Mouse (Mus musculus): ENCODE results near the gene Nkx2-1. TPM values are rescaled to one million over a fixed set of nuclear protein-coding genes. Genes with fewer than 3 reads are reported as not detected.

Nkx2-1 gene
- not detected in 2 replicates for polyA plus RNA-seq (2015; fragmentation: Nextera tagmentation; extraction: Ambion mirVana)

- H3K4me2 ChIP-seq (ENCODE audit: low read depth, low read length): no peak within 1 kb of the TSS
- peaks cover 91% of the 10 kb centered on the region for H3K27me3 ChIP-seq (ENCODE audit: insufficient read depth, low read length)
- H3K27ac ChIP-seq (ENCODE audit: low read depth): no peak within 1 kb of the TSS
- 3% methylated on average over 11 of the region's 11 CpGs for WGBS (ENCODE audit: insufficient replicate concordance)
- H3K9me3 ChIP-seq (ENCODE audit: low read length): no peaks in the 10 kb centered on the region
- no peak within 1 kb of the TSS for H3K9ac ChIP-seq (replicated peaks)
- ATAC-seq (no peak), DNase-seq (no peak)
- peaks cover 5% of the 10 kb centered on the region; the same call in 1 of the 2 replicates for H3K4me1 ChIP-seq (ENCODE audit: insufficient read depth)
- H3K36me3 ChIP-seq (replicated peaks; ENCODE audit: insufficient read depth, low read length): no peaks in the 10 kb centered on the region
- TF ChIP-seq EP300 (IDR thresholded peaks at IDR 0.05; ENCODE audit: low read depth) (no peak), CTCF (IDR thresholded peaks at IDR 0.05; ENCODE audit: low read depth) (no peak)
- H3K4me3 ChIP-seq (ENCODE audit: low read depth, low read length): no peak within 1 kb of the TSS
Observed at GRCm38 (mm10) chr12:56536884-56537265, at the start of gene Nkx2-1. TSS of gene Nkx2-1 (minus strand) at chr12:56536908.

- H3K27ac ChIP-seq (ENCODE audit: low read depth): no peak overlapping the region
- H3K4me2 ChIP-seq (ENCODE audit: low read depth, low read length): no peak overlapping the region; the same call in 1 of the 2 replicates
- H3K36me3 ChIP-seq (replicated peaks; ENCODE audit: insufficient read depth, low read length): no peaks in the 10 kb centered on the region
- ATAC-seq: no peak
- peak; percentile 77 for DNase-seq
- peaks cover 49% of the 10 kb centered on the region for H3K27me3 ChIP-seq (ENCODE audit: insufficient read depth, low read length)
- no peak overlapping the region for H3K4me3 ChIP-seq (ENCODE audit: low read depth, low read length)
- TF ChIP-seq EP300 (IDR thresholded peaks at IDR 0.05; ENCODE audit: low read depth) (no peak), CTCF (IDR thresholded peaks at IDR 0.05; ENCODE audit: low read depth) (peak; percentile 79)
- no peaks in the 10 kb centered on the region for H3K9me3 ChIP-seq (ENCODE audit: low read length)
- no peak overlapping the region for H3K9ac ChIP-seq (replicated peaks)
- H3K4me1 ChIP-seq (ENCODE audit: insufficient read depth): no peaks in the 10 kb centered on the region
- WGBS (ENCODE audit: insufficient replicate concordance): 2% methylated on average over 14 of the region's 14 CpGs
Observed at GRCm38 (mm10) chr12:56541068-56541467, 4.4 kb upstream of the Nkx2-1 start.

- no peak overlapping the region; the same call in 1 of the 2 replicates for H3K4me2 ChIP-seq (ENCODE audit: low read depth, low read length)
- DNase-seq (no peak), ATAC-seq (no peak)
- no peak overlapping the region for H3K4me3 ChIP-seq (ENCODE audit: low read depth, low read length)
- TF ChIP-seq CTCF (IDR thresholded peaks at IDR 0.05; ENCODE audit: low read depth) (no peak), EP300 (IDR thresholded peaks at IDR 0.05; ENCODE audit: low read depth) (no peak)
- WGBS (ENCODE audit: insufficient replicate concordance): 6% methylated on average over 10 of the region's 10 CpGs
- H3K9me3 ChIP-seq (ENCODE audit: low read length): no peaks in the 10 kb centered on the region
- H3K27me3 ChIP-seq (ENCODE audit: insufficient read depth, low read length): peaks cover 54% of the 10 kb centered on the region
- no peaks in the 10 kb centered on the region for H3K4me1 ChIP-seq (ENCODE audit: insufficient read depth)
- H3K9ac ChIP-seq (replicated peaks): no peak overlapping the region
- no peak overlapping the region for H3K27ac ChIP-seq (ENCODE audit: low read depth)
- no peaks in the 10 kb centered on the region for H3K36me3 ChIP-seq (replicated peaks; ENCODE audit: insufficient read depth, low read length)
Observed at GRCm38 (mm10) chr12:56540591-56540990, 3.9 kb upstream of the Nkx2-1 start.

- no peak for DNase-seq
- Histone ChIP-seq H3K9ac (replicated peaks) (no peak overlapping the region), H3K36me3 (replicated peaks; ENCODE audit: insufficient read depth, low read length) (no peaks in the 10 kb centered on the region), H3K4me1 (ENCODE audit: insufficient read depth) (peaks cover 5% of the 10 kb centered on the region; the same call in 1 of the 2 replicates), H3K4me2 (ENCODE audit: low read depth, low read length) (no peak overlapping the region), H3K27ac (ENCODE audit: low read depth) (no peak overlapping the region), H3K27me3 (ENCODE audit: insufficient read depth, low read length) (peaks cover 74% of the 10 kb centered on the region), H3K9me3 (ENCODE audit: low read length) (no peaks in the 10 kb centered on the region), H3K4me3 (ENCODE audit: low read depth, low read length) (no peak overlapping the region)
- TF ChIP-seq CTCF (IDR thresholded peaks at IDR 0.05; ENCODE audit: low read depth) (no peak), EP300 (IDR thresholded peaks at IDR 0.05; ENCODE audit: low read depth) (no peak)
- ATAC-seq: no peak
- 3% methylated on average over 3 of the region's 3 CpGs for WGBS (ENCODE audit: insufficient replicate concordance)
Observed at GRCm38 (mm10) chr12:56538601-56539000, 1.9 kb upstream of the Nkx2-1 start.

- no peak overlapping the region for H3K27ac ChIP-seq (ENCODE audit: low read depth)
- H3K27me3 ChIP-seq (ENCODE audit: insufficient read depth, low read length): peaks cover 81% of the 10 kb centered on the region
- no peaks in the 10 kb centered on the region for H3K36me3 ChIP-seq (replicated peaks; ENCODE audit: insufficient read depth, low read length)
- H3K4me1 ChIP-seq (ENCODE audit: insufficient read depth): peaks cover 5% of the 10 kb centered on the region; the same call in 1 of the 2 replicates
- ATAC-seq (no peak), DNase-seq (no peak)
- TF ChIP-seq CTCF (IDR thresholded peaks at IDR 0.05; ENCODE audit: low read depth) (no peak), EP300 (IDR thresholded peaks at IDR 0.05; ENCODE audit: low read depth) (no peak)
- H3K4me3 ChIP-seq (ENCODE audit: low read depth, low read length): no peak overlapping the region
- no peak overlapping the region for H3K4me2 ChIP-seq (ENCODE audit: low read depth, low read length)
- WGBS (ENCODE audit: insufficient replicate concordance): 10% methylated on average over 6 of the region's 6 CpGs
- H3K9ac ChIP-seq (replicated peaks): no peak overlapping the region
- no peaks in the 10 kb centered on the region for H3K9me3 ChIP-seq (ENCODE audit: low read length)
Observed at GRCm38 (mm10) chr12:56537931-56538330, 1.2 kb upstream of the Nkx2-1 start.

GRCm38 (mm10) chr12:56537342-56537741 is 634 bp upstream of the Nkx2-1 start:
- Histone ChIP-seq H3K9me3 (ENCODE audit: low read length) (no peaks in the 10 kb centered on the region), H3K4me2 (ENCODE audit: low read depth, low read length) (no peak overlapping the region), H3K4me1 (ENCODE audit: insufficient read depth) (peaks cover 5% of the 10 kb centered on the region; the same call in 1 of the 2 replicates), H3K9ac (replicated peaks) (no peak overlapping the region), H3K27me3 (ENCODE audit: insufficient read depth, low read length) (peaks cover 87% of the 10 kb centered on the region), H3K36me3 (replicated peaks; ENCODE audit: insufficient read depth, low read length) (no peaks in the 10 kb centered on the region), H3K27ac (ENCODE audit: low read depth) (no peak overlapping the region), H3K4me3 (ENCODE audit: low read depth, low read length) (no peak overlapping the region)
- TF ChIP-seq CTCF (IDR thresholded peaks at IDR 0.05; ENCODE audit: low read depth) (no peak), EP300 (IDR thresholded peaks at IDR 0.05; ENCODE audit: low read depth) (no peak)
- under 1% methylated on average over 19 of the region's 19 CpGs for WGBS (ENCODE audit: insufficient replicate concordance)
- no peak for DNase-seq
- ATAC-seq: no peak
